Mouse (Mus musculus) heart, embryonic 13.5 days (tissue): Measurements from ENCODE around the gene Kiss1r. TPM values are rescaled to one million over a fixed set of nuclear protein-coding genes. Genes with fewer than 3 reads are reported as not detected.
A peak's percentile ranks its signal among the peaks of the same experiment; 100 is the strongest.
"Not testable (repeated sequence)": the region's sequence is repeated elsewhere in the genome, so short reads cannot be mapped to it uniquely, and the experiment has no call there.

ENCODE experiments used
- ATAC-seq: fragments of 200-750 bp; cut with Nextera tagmentation; 2 replicates; pipeline ENCODE4 v1.8.0; 2017; ENCODE audit warnings: moderate TSS enrichment; ENCODE audit not compliant: insufficient number of reproducible peaks, low FRiP score, low TSS enrichment; ENCODE audit errors: extremely low read depth
- H3K27ac ChIP-seq: fragments of 300-500 bp; sonication (generic); replicated peaks from 2 replicates; pipeline ENCODE4 v1.5.1; 2015; ENCODE audit warnings: moderate library complexity, mild to moderate bottlenecking, inconsistent platforms
- H3K27me3 ChIP-seq: fragments of 300-500 bp; sonication (generic); replicated peaks from 2 replicates; pipeline ENCODE4 v1.6.1; 2015; ENCODE audit warnings: mild to moderate bottlenecking, inconsistent platforms
- H3K36me3 ChIP-seq: fragments of 300-500 bp; sonication (generic); 2 replicates; pipeline ENCODE4 v1.6.1; 2015; ENCODE audit warnings: mild to moderate bottlenecking, inconsistent platforms
- H3K4me1 ChIP-seq: fragments of 300-500 bp; sonication (generic); 2 replicates; pipeline ENCODE4 v1.6.1; 2015; ENCODE audit warnings: inconsistent platforms
- H3K4me2 ChIP-seq: fragments of 300-500 bp; sonication (generic); 2 replicates; pipeline ENCODE4 v1.6.1; 2015; ENCODE audit warnings: inconsistent platforms, mild to moderate bottlenecking, moderate library complexity
- H3K4me3 ChIP-seq: fragments of 300-500 bp; sonication (generic); 2 replicates; pipeline ENCODE4 v1.5.1; 2015; ENCODE audit warnings: moderate library complexity, mild to moderate bottlenecking, inconsistent platforms
- H3K9ac ChIP-seq: fragments of 300-500 bp; sonication (generic); 2 replicates; pipeline ENCODE4 v1.6.1; 2015; ENCODE audit warnings: inconsistent platforms, mild to moderate bottlenecking, moderate library complexity
- H3K9me3 ChIP-seq: fragments of 300-500 bp; sonication (generic); 2 replicates; pipeline ENCODE4 v1.6.1; 2016; ENCODE audit warnings: inconsistent platforms
- WGBS: fragments of 180-500 bp; shearing (Covaris S2); methylation state at CpG from one replicate; pipeline ENCODE4 v1.1.7; 2015; ENCODE audit warnings: mixed read lengths; 5-methylcytosine and 5-hydroxymethylcytosine counted together
- polyA plus RNA-seq: library from polyadenylated mRNA; unstranded; fragments of >200 nt; fragmentation: Nextera tagmentation; extraction: Ambion mirVana; gene quantifications from 2 replicates; pipeline ENCODE4 v1.2.1, GENCODE M21; 2015

The Kiss1r gene
- polyA plus RNA-seq, 1 experiment from 2014 or later, result 0.67 TPM

DNA sequence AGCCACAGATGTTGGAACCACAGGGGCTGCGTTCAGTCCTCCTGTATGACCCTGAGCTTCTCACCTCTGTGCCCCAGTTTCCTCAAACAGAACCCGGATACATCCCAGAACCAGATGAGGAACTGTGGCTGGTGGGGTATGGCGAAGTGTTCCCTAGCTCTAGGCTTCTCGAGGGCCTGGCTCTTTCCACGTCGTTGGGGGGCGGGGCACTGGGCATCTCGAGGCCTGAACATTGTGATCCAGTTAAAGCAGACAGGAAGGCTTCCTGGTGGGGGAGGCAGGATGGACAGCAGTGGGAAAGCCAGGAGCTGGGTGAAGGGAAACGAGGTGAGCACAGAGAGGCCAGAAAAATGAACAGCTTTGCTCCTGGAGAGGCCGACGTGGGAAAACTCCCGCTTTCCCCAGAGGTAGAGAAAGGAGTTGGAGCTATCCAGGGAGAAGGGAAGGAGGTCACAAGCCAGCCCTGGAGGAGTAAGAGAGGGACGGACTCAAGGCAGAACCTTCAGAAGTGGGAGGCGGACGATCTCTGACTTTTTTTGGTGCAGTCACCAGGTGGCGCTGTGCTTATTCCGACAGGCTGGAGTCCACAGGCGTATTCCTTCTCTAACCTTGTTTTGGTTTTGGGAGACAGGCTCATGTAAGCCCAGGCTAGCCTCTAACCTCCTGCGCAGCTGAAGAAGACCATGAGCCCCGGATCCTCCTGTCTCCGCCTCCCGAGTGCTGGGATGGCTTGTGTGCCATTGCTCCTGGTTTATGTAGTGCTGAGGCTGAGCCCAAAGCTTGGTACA, 33.3 kb upstream of the Kiss1r start:
- H3K9me3 ChIP-seq, result no peaks in the 10 kb centered on the region
- H3K27me3 ChIP-seq, result peaks cover 47% of the 10 kb centered on the region
- WGBS, result 14% methylated on average over 22 of the region's 22 CpGs
- H3K9ac ChIP-seq, result peak overlapping the region; percentile 57; the same call in 1 of the 2 replicates
- no peak for ATAC-seq
- 0 out of 2 replicates have a peak overlapping the region, but pooled peaks have one; percentile 6 for H3K4me3 ChIP-seq
- H3K36me3 ChIP-seq, result no peaks in the 10 kb centered on the region
- H3K27ac ChIP-seq, result no peak overlapping the region
- peaks cover 40% of the 10 kb centered on the region for H3K4me1 ChIP-seq
- H3K4me2 ChIP-seq, result peak overlapping the region; percentile 16; the same call in 1 of the 2 replicates

DNA sequence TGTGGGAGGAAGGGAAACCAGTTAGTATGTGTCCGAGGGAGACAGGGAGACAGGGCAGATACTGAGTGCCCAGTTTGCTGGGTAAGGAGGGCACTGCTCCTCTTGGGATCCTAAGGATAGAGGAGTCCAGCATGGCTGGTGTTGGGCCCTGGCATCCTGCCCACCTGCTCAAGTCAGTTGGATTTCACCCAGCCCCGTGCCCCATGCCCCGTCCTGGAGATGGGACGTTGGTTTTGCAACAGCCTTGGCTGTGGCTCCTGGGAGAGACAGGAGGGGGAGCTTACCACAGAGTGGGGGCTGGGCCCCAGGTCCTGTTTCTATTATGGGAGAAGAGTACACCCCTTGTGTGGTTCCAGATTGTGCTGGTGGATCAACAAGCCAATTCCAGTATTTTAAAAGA, 32.3 kb upstream of the Kiss1r start:
- peaks cover 47% of the 10 kb centered on the region for H3K27me3 ChIP-seq
- ATAC-seq, result no peak
- H3K4me1 ChIP-seq, result peaks cover 37% of the 10 kb centered on the region
- WGBS, result 52% methylated on average over 4 of the region's 4 CpGs
- H3K9ac ChIP-seq, result no peak overlapping the region
- H3K4me2 ChIP-seq, result no peak overlapping the region
- no peak overlapping the region for H3K27ac ChIP-seq
- no peak overlapping the region for H3K4me3 ChIP-seq
- no peaks in the 10 kb centered on the region for H3K9me3 ChIP-seq
- H3K36me3 ChIP-seq, result no peaks in the 10 kb centered on the region

DNA sequence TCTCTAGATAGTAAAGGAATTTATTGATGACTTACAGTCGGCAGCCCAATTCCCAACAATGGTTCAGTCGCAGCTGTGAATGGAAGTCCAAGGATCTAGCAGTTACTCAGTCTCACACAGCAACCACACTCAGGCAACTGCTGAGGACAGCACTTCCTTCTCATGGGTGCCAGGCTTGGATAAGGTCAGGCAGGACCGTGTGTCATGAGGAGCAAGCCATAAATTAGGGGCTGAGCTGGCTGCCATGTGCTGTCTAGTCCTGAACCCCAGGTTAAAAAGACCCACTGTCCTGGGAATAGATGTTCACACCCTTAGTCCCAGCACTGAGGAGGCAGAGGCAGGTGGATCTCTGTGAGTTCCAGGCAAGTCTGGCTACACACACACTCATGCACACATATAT, 31.8 kb upstream of the Kiss1r start:
- not testable (repeated sequence) for H3K9me3 ChIP-seq, H3K4me3 ChIP-seq, ATAC-seq, H3K9ac ChIP-seq, H3K27ac ChIP-seq, H3K36me3 ChIP-seq, H3K4me2 ChIP-seq
- WGBS, result 68% methylated on average over 3 of the region's 3 CpGs
- H3K27me3 ChIP-seq, result peaks cover 46% of the 10 kb centered on the region
- H3K4me1 ChIP-seq, result peaks cover 32% of the 10 kb centered on the region

DNA sequence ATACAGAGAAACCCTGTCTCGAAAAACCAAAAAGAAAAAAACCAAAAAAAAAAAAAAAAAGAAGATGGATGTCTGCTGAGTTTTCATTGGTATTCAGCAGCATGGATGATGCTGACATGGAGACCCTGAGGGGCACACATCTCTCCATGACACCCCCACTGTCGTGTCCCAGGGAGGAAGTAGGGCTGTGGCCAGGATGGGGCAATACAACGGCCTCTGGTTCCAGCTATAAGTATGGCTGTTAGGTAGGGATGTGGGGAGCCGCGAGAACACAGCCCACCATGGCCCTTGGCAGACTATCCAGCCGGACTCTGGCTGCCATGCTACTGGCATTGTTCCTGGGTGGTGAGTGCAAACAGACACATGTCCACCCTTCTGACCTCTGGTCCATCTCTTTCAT, 30.7 kb upstream of the Kiss1r start, which contains the start of gene Elane:
Gene Elane, plus strand, starts transcription at position 194 of the 400 bp plus-strand sequence.
- no peak within 1 kb of the TSS for H3K4me2 ChIP-seq
- no peak within 1 kb of the TSS for H3K27ac ChIP-seq
- 75% methylated on average over 6 of the region's 6 CpGs for WGBS
- ATAC-seq, result no peak
- H3K27me3 ChIP-seq, result peaks cover 37% of the 10 kb centered on the region
- H3K4me3 ChIP-seq, result no peak within 1 kb of the TSS
- peaks cover 23% of the 10 kb centered on the region for H3K4me1 ChIP-seq
- no peak within 1 kb of the TSS for H3K9ac ChIP-seq
- no peaks in the 10 kb centered on the region for H3K9me3 ChIP-seq
- no peaks in the 10 kb centered on the region for H3K36me3 ChIP-seq

DNA sequence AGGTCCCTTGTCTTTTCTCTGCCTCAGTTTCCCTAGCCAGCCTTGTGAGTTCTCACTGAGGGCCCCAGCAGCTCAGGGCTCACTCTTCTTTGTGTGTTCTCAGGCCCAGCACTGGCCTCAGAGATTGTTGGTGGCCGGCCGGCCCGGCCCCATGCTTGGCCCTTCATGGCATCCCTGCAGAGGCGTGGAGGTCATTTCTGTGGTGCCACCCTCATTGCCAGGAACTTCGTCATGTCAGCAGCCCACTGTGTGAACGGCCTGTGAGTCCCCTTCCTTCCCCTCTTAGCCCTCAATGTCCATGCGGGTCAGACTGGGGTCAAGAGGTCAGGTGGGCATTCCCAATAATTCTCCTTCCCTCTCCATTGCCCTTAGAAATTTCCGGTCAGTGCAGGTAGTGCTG, 30.2 kb upstream of the Kiss1r start:
- Histone ChIP-seq H3K4me2 (no peak overlapping the region), H3K9me3 (no peaks in the 10 kb centered on the region), H3K36me3 (no peaks in the 10 kb centered on the region), H3K9ac (no peak overlapping the region), H3K4me3 (no peak overlapping the region), H3K27ac (no peak overlapping the region), H3K4me1 (peaks cover 20% of the 10 kb centered on the region), H3K27me3 (peaks cover 38% of the 10 kb centered on the region)
- no peak for ATAC-seq
- WGBS, result 62% methylated on average over 8 of the region's 8 CpGs

DNA sequence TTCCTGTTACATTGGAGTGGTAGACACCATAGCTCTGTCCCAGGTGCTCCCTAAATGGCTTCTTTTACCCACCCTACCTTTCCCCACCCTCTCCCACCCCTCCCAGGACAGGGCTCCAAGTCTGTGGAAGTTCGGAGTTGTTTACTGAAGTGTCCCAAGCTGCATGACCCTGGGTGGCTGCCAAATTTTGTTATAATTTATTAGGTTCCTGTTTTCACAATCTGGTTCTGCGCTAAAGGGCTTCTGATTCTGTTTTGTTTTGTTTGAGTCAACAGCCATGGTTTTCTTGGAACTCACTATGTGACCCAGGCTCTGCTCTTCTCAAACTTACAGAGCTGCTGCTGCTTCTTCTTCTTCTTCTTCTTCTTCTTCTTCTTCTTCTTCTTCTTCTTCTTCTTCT, 27.4 kb upstream of the Kiss1r start:
- no peak for ATAC-seq
- no peak overlapping the region for H3K9ac ChIP-seq
- no peak overlapping the region for H3K27ac ChIP-seq
- H3K27me3 ChIP-seq, result peaks cover 19% of the 10 kb centered on the region
- H3K4me1 ChIP-seq, result peaks cover 10% of the 10 kb centered on the region
- H3K9me3 ChIP-seq, result no peaks in the 10 kb centered on the region
- H3K4me2 ChIP-seq, result no peak overlapping the region
- peaks cover 4% of the 10 kb centered on the region; the same call in 1 of the 2 replicates for H3K36me3 ChIP-seq
- H3K4me3 ChIP-seq, result no peak overlapping the region
- 78% methylated on average over 2 of the region's 2 CpGs for WGBS

DNA sequence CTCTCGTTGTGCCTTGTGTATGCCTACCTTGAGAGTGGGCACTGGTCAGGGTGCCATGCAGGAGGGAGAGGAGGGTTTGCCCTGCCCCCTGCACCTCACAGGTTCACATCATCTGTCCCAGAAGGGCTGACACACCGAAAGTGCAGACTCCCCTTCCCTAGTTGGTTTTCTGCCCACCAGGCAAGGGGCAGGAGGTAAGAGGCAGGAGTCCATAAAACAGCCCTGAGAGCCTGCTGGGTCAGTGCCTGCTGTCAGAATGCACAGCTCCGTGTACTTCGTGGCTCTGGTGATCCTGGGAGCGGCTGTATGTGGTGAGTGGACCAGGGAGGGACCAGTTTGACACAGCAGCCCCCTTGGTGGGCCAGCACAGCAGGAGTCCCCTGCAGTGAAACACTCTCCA, 26.1 kb upstream of the Kiss1r start, which contains the start of gene Cfd:
Gene Cfd, plus strand, starts transcription at position 184 of the 400 bp plus-strand sequence.
- Histone ChIP-seq H3K9ac (no peak within 1 kb of the TSS), H3K4me2 (no peak within 1 kb of the TSS), H3K27me3 (peaks cover 19% of the 10 kb centered on the region), H3K4me1 (peaks cover 7% of the 10 kb centered on the region; the same call in 1 of the 2 replicates), H3K36me3 (peaks cover 15% of the 10 kb centered on the region), H3K4me3 (no peak within 1 kb of the TSS), H3K9me3 (no peaks in the 10 kb centered on the region), H3K27ac (no peak within 1 kb of the TSS)
- ATAC-seq, result no peak
- 39% methylated on average over 5 of the region's 5 CpGs for WGBS

DNA sequence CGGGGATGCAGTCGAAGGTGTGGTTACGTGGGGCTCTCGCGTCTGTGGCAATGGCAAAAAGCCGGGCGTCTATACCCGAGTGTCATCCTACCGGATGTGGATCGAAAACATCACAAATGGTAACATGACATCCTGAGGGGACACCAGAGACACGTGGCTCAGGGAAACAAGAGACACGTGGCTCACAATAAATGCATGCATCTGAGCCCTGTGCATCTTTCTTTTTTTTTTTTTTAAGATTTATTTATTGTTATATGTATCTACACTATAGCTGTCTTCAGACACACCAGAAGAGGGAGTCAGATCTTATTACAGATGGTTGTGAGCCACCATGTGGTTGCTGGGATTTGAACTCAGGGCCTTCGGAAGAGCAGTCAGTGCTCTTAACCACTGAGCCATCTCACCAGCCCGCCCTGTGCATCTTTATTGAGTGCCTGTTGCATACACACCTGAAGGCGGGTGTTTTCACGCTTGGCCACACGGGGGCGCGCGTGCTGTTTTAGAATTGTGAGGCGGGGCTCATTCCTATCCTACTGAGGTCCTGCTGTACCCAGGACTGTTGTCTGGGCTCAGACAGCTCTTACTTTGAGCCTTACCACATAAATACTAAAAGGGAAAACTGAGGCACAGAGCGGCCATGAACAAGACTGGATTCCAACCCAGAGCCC, 24.2 kb upstream of the Kiss1r start:
- 0 out of 2 replicates have a peak overlapping the region, but pooled peaks have one; percentile 5 for H3K9ac ChIP-seq
- not testable (repeated sequence) for H3K27ac ChIP-seq, H3K4me1 ChIP-seq, H3K9me3 ChIP-seq, ATAC-seq, H3K4me2 ChIP-seq, H3K4me3 ChIP-seq
- H3K27me3 ChIP-seq, result peaks cover 12% of the 10 kb centered on the region
- H3K36me3 ChIP-seq, result peaks cover 34% of the 10 kb centered on the region
- 41% methylated on average over 22 of the region's 22 CpGs for WGBS

DNA sequence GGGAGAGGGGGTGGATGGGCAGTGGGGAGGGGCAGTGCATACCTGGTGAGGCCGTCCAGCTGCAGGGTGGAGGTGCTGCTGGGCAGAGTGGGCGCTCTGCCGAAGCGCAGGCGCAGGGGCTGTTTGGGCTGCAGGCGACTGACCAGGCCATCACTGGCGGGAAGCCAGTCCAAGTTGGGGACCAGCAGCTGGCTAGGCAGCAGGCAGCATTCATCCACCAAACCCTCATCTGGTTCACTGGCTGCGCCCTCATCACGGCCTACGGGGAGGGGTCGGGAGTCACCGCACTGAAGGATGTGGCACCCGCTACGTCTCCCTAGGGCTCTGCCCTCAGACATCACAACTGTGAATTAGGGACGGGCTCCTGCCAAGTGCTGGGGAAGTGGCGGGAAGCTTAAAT, 20.5 kb upstream of the Kiss1r start:
- H3K9ac ChIP-seq, result no peak overlapping the region
- 88% methylated on average over 16 of the region's 16 CpGs for WGBS

DNA sequence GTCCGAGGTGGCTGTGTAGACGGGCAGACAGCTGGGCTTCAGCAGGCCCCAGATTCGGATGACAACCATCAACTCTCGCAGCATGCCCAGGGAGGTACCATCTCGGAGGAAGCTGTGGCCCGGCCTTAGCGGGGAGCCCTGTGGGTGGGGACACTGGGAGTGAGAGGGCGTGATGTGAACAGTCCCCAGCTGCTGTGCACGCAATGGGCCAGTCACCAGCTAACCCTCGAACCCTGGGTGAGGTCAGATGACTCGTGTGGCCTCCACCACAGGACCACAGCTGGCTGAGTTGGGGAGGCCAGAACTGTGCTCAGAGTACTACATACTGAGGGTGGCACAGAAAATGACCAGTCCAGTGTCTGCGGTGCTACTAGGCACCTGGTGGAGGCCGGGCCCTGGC, 20.0 kb upstream of the Kiss1r start:
- ATAC-seq, result no peak

More for the DNA sequence above, 20.5 kb upstream of the Kiss1r start:
- no peak overlapping the region for H3K4me2 ChIP-seq
- no peaks in the 10 kb centered on the region for H3K9me3 ChIP-seq
- H3K4me1 ChIP-seq, result peaks cover 7% of the 10 kb centered on the region; the same call in 1 of the 2 replicates
- H3K27me3 ChIP-seq, result peaks cover 3% of the 10 kb centered on the region; the same call in 1 of the 2 replicates
- H3K4me3 ChIP-seq, result no peak overlapping the region
- H3K36me3 ChIP-seq, result peaks cover 69% of the 10 kb centered on the region
- no peak for ATAC-seq
- no peak overlapping the region for H3K27ac ChIP-seq

More for the DNA sequence above, 20.0 kb upstream of the Kiss1r start:
- H3K9ac ChIP-seq, result no peak overlapping the region
- H3K36me3 ChIP-seq, result peaks cover 74% of the 10 kb centered on the region
- 83% methylated on average over 13 of the region's 13 CpGs for WGBS
- H3K27ac ChIP-seq, result no peak overlapping the region
- no peak overlapping the region for H3K4me2 ChIP-seq
- H3K4me3 ChIP-seq, result no peak overlapping the region
- peaks cover 7% of the 10 kb centered on the region; the same call in 1 of the 2 replicates for H3K4me1 ChIP-seq
- H3K9me3 ChIP-seq, result no peaks in the 10 kb centered on the region
- no peaks in the 10 kb centered on the region; the same call in 1 of the 2 replicates for H3K27me3 ChIP-seq
